Mouse (Mus musculus) MN1 (cell line): ENCODE results near the gene Add1.

Experiments
- DNase-seq: peaks from one replicate; pipeline ENCODE4 v3.0.0-alpha.2; 2016; ENCODE audit warnings: low spot score

Add1 gene

GRCm38 (mm10) chr5:34573268-34574221 lies at the start of gene Add1:
Add1 (plus strand) TSS chr5:34573664.
- peak; percentile 98 for DNase-seq

- DNase-seq, result no peak
Observed at GRCm38 (mm10) chr5:34523958-34524485, 49.4 kb upstream of the Add1 start.

DNA sequence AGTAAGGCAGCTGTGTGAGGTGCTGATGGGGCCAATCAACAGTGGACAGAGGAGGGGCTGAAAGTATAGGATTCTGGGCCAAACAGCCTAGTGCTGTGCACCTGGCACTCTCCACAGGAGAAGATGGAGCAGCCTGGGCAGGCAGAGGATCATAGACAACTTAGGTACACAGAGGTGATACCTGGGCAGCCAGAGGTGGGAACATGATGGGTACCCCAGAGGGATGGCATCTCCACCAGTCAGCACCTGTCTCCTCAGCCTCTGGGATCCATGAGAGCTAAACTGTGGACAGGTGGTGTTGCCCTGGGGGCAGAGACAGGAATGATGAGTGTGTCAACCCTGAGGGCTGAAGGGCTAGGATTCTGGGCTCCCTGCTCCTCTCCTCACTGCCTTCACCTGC lies 49.0 kb upstream of the Add1 start:
- DNase-seq, result no peak

GRCm38 (mm10) chr5:34525663-34526476 lies 47.6 kb upstream of the Add1 start, which contains the start of gene Sh3bp2:
Sh3bp2 (plus strand) TSS chr5:34525838.
- DNase-seq, result peak; percentile 93

DNA sequence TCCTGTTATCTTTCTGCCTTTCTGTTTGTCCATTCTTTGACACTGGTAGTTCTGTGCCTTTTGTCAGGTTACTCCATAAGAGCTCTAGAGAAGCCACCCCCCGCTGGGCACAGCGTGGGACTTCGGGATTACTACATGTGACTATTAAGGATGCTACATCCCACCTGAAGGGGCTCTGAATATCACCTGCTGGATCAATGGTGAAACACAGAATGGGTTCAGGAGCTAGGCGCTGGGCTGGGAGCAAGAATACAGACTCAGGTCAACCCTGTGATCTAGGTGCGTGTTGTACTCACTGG lies 47.0 kb upstream of the Add1 start:
- no peak for DNase-seq

DNA sequence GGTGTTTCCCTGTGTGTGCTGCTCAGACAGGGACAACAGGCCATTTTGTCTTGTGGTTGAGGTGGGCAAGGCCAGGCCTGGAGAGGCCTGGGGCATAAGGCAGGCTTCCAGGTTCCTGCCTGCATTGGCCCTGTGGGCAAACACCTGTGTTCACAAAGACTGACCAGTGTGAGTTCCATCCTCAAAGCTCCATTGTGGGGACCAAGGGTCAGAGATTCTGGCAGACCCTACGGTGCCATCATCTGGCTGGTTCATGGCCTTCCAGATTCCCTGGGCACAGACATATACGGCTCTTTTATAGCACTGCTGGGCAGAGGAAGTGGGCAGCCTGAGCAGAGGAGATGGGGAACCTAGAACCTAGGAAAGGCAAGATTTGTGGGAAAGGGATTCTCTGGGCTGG lies 46.1 kb upstream of the Add1 start:
- no peak for DNase-seq

GRCm38 (mm10) chr5:34528724-34529123 lies 44.7 kb upstream of the Add1 start:
- no peak for DNase-seq

DNA sequence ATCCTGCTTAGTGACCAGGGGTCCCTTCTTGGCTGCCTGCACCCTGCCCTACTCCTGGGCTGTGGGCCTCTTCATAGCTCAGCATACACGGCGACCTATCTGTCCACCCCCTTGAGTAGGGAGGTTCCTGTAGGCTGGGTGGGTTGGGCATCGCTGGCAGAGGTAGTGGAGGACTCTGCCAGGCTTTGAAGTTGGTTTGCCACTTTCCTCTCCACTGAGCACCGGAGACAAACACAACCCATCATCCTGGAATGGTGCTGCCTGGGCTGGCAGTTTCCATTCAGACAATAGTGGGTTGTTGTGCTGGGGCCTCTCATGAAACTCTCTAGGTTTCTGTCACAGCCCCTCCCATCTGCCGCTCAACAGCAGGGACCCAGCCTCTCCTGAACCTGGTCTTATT lies 43.3 kb upstream of the Add1 start:
- DNase-seq, result no peak

DNA sequence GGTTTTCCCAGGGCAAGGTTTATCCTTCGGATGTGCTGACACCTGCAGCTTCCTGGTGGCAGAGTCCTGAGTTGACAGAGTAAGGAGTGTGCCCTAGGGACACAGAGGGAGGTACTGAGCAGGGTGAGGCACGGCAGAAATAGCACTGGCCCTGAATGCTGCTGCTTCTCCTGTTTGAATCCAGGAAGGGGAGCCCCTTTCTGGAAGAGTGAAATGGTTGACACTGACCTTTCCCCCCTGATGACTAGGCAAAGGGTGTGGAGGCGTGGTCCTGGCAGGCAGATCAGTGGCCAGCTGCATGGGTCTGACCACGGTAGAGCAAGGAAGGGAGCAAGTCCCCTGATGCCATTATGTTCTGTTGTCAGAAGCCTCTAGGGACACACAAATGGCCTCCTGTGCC lies 42.8 kb upstream of the Add1 start:
- DNase-seq, result no peak

DNA sequence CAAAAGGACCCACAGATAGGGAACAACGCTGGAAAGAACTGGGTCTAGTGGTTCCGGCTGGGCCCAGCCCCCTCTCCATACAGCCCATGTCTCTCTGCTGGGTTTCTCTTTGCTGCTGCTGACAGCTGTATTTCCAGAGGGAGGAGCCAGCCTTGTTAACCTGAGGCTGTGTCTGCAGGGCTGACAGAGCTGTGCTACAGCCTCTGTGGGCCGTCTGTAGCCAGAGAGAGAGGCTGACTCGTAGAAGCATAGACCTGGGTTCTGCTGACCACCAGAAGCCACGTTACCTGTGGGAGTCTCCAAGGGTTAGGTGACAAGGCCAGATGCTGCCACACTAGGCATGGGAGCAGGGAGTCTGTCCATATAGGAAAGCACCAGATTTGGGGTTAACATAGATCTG lies 40.4 kb upstream of the Add1 start:
- no peak for DNase-seq

GRCm38 (mm10) chr5:34533820-34534219 lies 39.6 kb upstream of the Add1 start:
- peak; percentile 65 for DNase-seq

DNA sequence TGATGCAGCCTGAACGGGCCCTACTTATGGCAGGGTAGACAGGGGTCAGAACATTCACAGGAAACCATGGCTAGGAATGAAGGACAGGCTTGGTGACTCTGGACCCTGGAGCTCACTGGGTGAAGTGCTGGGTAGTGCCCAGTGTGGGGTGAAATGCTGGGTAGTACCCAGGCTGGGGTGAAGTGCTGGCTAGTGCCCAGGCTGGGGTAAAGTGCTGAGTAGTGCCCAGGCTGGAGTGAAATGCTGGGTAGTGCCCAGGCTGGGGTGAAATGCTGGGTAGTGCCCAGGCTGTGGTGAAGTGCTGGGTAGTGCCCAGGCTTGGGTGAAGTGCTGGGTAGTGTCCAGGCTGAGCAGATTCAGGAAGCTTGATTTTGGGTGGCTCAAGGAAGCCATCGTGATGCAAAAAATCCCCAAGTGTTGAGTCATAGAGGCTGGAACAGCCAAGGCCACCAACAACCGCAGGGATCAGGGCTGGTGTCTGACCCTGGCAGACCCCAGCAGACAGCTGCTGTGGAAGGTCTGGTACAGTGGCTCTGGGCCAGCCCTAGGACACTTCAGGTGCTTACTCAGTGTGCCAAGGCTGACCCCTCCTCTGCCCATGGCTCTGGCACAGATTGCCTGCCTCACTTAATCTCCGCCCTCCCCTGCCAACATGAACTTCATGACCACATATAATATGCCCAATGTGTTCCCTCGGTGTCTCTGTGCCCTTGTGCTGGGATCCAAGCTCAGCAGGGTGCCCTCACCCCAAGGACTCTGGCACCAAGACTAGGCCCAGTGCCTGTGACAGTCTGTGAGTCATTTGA lies 38.5 kb upstream of the Add1 start:
- peak; percentile 52 for DNase-seq

DNA sequence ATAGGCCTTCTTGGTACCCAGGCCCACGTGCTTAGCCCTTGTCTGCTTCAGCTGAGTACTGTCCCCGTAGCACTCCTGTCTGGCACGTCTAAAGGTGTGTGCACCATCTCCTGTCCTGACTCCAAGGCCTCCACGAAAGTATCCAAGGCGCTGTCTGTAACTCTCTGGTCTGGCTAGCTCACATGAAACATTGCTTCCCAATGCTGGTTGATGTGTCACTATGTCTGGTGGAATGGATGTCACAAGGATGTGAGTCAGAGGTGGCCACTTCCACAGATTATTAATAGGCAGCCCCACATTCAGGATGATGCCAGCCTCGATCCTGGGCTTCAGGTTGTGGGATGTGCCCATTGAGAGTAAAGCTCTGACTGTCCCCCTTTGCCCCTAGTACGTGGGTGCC lies 37.6 kb upstream of the Add1 start:
- no peak for DNase-seq

GRCm38 (mm10) chr5:34538079-34538478 lies 35.4 kb upstream of the Add1 start:
- no peak for DNase-seq

DNA sequence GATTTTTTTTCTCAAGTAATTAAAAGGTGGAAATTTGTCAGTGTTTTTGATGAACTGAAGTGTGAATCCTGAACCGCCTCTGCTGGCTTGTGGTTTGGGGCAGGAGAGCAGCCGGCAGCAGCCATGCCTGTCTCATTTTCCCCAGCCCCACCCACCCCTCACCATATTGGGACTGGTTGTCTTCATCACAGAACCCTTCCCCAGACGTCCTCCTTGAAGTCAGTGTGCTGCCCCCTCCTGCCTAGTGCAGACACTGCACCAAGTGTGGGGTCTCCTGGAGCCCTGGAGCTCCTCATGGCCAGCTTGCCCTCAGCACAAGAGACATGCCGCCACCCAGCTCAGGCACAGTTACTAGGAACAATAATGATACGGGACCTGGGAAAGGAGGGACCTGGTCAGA lies 34.9 kb upstream of the Add1 start:
- no peak for DNase-seq

DNA sequence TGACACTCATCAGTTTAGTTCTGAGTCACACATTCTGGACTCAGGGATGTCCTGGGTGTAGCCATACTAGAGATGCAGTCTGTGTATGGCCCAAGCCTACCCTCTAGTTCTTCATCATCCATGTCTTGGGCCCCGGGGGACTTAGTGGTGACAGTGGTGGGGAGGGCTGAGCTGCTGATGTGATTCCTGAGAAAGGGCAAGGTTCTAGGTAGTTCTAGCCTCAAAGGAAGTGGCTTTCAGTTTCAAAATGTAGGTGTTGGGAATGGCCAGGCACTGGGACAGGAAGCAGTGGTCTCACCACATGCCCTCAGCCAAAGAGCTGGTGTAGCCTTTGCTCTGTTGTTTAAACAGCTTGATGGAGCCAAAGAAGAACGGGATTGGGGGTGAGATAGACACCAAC lies 34.3 kb upstream of the Add1 start:
- DNase-seq, result no peak

DNA sequence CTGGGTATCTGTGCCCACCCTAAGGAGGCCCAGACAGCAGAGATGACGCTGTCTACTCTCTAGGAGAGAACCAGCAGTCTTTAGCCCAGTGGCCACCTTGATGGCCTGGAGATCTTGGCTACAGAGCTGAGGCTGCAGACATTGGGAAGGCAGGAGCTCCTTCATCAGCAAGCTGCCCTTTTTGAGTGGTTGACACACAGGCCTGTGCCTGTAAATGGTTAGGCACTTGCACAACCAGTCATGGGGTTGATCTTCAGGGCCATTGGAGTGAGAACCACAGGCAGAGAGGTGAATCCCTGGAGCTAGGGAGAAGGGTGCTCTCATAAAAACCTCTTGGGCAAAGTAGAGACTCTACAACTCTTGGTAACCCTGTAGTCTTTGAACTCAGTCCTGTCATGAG lies 31.3 kb upstream of the Add1 start:
- no peak for DNase-seq

DNA sequence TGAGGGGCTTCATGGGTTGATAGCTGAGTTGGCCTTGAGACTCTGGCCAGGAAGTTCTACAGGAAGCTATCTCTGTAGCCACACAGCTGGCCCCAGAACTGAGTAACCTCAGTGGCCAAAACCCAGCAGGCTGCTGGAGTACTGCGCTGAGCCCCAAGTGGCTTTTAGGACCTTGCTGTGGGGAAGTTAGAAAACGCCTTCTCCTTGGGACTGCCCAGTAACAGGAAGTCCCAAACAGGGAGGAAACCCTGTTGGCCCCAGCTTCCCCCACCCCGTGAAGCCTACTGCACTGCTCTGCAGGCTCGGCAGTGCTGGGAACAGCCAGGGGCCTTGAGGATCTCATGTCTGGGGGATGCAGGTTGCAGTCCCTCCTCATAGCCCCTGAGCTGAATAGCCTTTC lies 30.4 kb upstream of the Add1 start:
- DNase-seq, result no peak

GRCm38 (mm10) chr5:34547410-34547809 lies 26.1 kb upstream of the Add1 start:
- DNase-seq, result peak; percentile 51

GRCm38 (mm10) chr5:34549135-34549482 lies 24.4 kb upstream of the Add1 start:
- no peak for DNase-seq

GRCm38 (mm10) chr5:34549483-34550221 lies 23.8 kb upstream of the Add1 start:
- DNase-seq, result peak; percentile 62

DNA sequence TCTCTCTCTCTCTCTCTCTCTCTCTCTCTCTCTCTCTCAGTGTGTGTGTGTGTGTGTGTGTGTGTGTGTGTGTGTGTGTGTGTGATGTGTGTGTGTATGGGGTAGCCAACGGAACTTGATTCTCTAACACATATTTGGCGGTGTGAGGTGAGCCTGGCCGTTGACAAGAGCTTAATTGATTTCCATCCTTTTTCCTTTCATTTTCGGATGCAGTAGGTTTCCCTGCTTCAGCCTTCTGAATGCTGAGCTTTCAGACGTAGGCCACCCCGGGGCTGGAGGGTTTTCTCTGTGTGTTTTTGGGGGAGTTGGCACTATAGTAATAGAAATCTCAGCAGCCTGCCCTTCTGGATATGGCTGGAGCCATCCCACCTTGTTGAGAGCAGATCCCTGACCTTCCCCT lies 23.2 kb upstream of the Add1 start:
- no peak for DNase-seq
